Mouse (Mus musculus) limb, embryonic 14.5 days (tissue): ENCODE results near the gene Tnip1. TPM values are rescaled to one million over a fixed set of nuclear protein-coding genes. Genes with fewer than 3 reads are reported as not detected.

Source experiments
- ATAC-seq: fragments of 200-750 bp; cut with Nextera tagmentation; 2 replicates; pipeline ENCODE4 v1.8.0; 2017; ENCODE audit warnings: low read depth, moderate number of reproducible peaks, moderate TSS enrichment; ENCODE audit not compliant: low FRiP score
- DNase-seq: peaks from one replicate; pipeline ENCODE4 v3.0.0-alpha.2; 2015; ENCODE audit warnings: low spot score
- H3K27ac ChIP-seq: fragments of 300-500 bp; sonication (generic); replicated peaks from 2 replicates; pipeline ENCODE4 v1.5.1; 2014; ENCODE audit warnings: low read depth, mild to moderate bottlenecking, low read length, moderate library complexity, mixed read lengths
- H3K27me3 ChIP-seq: fragments of 300-500 bp; sonication (generic); 2 replicates; pipeline ENCODE4 v1.6.1; 2014; ENCODE audit warnings: low read length, mixed read lengths; ENCODE audit not compliant: control insufficient read depth, insufficient read depth
- H3K36me3 ChIP-seq: fragments of 300-500 bp; sonication (generic); 2 replicates; pipeline ENCODE4 v1.6.1; 2014; ENCODE audit warnings: mild to moderate bottlenecking, low read length, moderate library complexity, mixed read lengths; ENCODE audit not compliant: control insufficient read depth, insufficient read depth
- H3K4me1 ChIP-seq: fragments of 300-500 bp; sonication (generic); 2 replicates; pipeline ENCODE4 v1.6.1; 2014; ENCODE audit warnings: antibody characterized with exemption, low read length, mixed read lengths; ENCODE audit not compliant: control insufficient read depth, insufficient read depth
- H3K4me2 ChIP-seq: fragments of 300-500 bp; sonication (generic); replicated peaks from 2 replicates; pipeline ENCODE4 v1.6.1; 2014; ENCODE audit warnings: low read depth, mild to moderate bottlenecking, low read length, moderate library complexity; ENCODE audit not compliant: severe bottlenecking
- H3K4me3 ChIP-seq: fragments of 300-500 bp; sonication (generic); replicated peaks from 2 replicates; pipeline ENCODE4 v1.5.1; 2014; ENCODE audit warnings: low read length
- H3K9ac ChIP-seq: fragments of 300-500 bp; sonication (generic); 2 replicates; pipeline ENCODE4 v1.6.1; 2014; ENCODE audit warnings: mild to moderate bottlenecking, low read depth, low read length, moderate library complexity; ENCODE audit not compliant: severe bottlenecking
- H3K9me3 ChIP-seq: fragments of 300-500 bp; sonication (generic); 2 replicates; pipeline ENCODE4 v1.6.1; 2016; ENCODE audit warnings: low read length; ENCODE audit not compliant: control insufficient read depth
- POLR2A ChIP-seq: fragments of 200-500 bp; IDR thresholded peaks from 2 replicates; pipeline ENCODE4 v1.8.0; 2012; ENCODE audit warnings: inconsistent platforms, mild to moderate bottlenecking, moderate library complexity, borderline replicate concordance; ENCODE audit not compliant: insufficient read depth, insufficient read length; ENCODE audit errors: extremely low read depth
- WGBS: fragments of 180-500 bp; shearing (Covaris S2); extraction: QIAGEN DNeasy Blood & Tissue Kit; methylation state at CpG from one replicate; pipeline ENCODE4 v1.1.7; 2014; 5-methylcytosine and 5-hydroxymethylcytosine counted together
- polyA plus RNA-seq, 2 experiments: library from polyadenylated mRNA; depleted of rRNA in 1 of 2; stranded (reverse) in 1 of 2; unstranded in 1 of 2; fragments of >200 nt; fragmentation: Nextera tagmentation in 1 of 2; extraction: Ambion mirVana in 1 of 2; gene quantifications; 2 replicates each; pipeline versions ENCODE4 v1.2.1 to v1.2.3; 2012 to 2014

Gene Tnip1
- polyA plus RNA-seq, 2 experiments = 20.0 to 21.6 TPM

DNA sequence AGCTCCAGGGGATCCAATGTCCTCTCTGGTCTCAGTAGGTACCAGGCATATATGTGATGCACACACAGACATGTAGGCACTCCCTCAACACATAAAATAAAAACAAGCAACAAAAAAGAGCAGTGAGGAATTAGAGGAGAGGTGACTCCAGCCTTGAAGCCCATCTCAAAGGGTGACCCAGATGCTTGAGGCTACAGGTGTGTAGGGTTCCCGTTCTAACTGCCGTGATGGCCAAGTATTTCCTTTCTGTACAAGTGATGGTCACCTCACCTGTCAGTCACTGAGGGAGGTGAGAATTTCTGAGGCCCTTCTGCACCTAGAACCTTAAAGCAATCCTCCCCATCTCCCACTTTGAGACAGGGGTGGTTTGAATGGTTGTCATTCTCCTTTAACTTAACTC is 13.6 kb upstream of the Tnip1 start:
- Histone ChIP-seq H3K4me3 (no peak overlapping the region), H3K9ac (no peak overlapping the region), H3K27ac (no peak overlapping the region), H3K9me3 (no peaks in the 10 kb centered on the region), H3K36me3 (peaks cover 37% of the 10 kb centered on the region), H3K4me1 (peaks cover 2% of the 10 kb centered on the region), H3K4me2 (no peak overlapping the region), H3K27me3 (no peaks in the 10 kb centered on the region)
- WGBS = 89% methylated on average over 2 of the region's 2 CpGs
- ATAC-seq = no peak
- no peak for DNase-seq
- TF ChIP-seq POLR2A = no peak

DNA sequence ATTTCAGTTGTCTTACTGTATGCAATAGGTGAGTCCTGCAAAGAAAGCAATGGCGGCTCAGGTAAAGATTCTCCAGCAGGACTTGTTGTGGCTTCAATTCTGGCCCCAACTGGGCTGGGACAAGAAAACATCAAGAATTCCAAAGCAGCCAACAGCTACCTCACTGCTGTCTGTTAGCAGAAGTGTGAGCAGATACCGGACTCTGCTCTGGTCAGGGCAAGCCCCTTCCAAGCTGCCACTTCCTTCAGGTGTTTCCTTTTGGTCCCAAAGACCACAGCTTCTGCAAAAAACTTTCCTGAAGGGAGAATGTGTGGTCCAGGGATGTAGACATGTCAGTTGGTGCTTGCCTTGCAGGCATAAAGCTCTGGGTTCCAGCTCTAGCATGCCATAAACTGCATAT is 13.0 kb upstream of the Tnip1 start:
- Histone ChIP-seq H3K27ac (no peak overlapping the region), H3K4me2 (no peak overlapping the region), H3K27me3 (no peaks in the 10 kb centered on the region), H3K9ac (no peak overlapping the region), H3K36me3 (peaks cover 32% of the 10 kb centered on the region), H3K4me1 (peaks cover 2% of the 10 kb centered on the region), H3K9me3 (no peaks in the 10 kb centered on the region), H3K4me3 (no peak overlapping the region)
- WGBS = 86% methylated on average over 2 of the region's 2 CpGs
- DNase-seq (no peak), ATAC-seq (no peak)
- TF ChIP-seq POLR2A = no peak

DNA sequence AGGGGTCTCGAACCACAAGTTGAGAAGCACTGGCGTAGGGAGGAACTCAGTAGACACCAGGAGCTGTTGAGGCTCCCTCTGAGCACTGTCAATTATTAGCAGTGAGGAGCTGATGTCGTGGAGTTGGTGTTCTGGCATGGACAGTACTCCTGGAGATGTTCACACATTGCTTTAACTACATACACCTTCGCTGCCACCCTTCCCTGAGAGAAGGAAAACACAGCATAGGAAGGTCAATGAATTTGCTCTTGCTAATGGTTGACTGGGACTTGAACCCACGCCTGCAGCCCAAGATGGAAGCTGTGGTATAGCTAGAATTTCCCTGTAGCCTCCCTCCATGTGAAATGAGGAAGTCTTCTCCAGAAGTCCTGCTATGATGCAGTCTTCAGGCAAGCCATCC is 12.6 kb upstream of the Tnip1 start:
- WGBS = 92% methylated on average over 5 of the region's 5 CpGs
- Histone ChIP-seq H3K27ac (no peak overlapping the region), H3K4me1 (peaks cover 2% of the 10 kb centered on the region), H3K9me3 (no peaks in the 10 kb centered on the region), H3K27me3 (no peaks in the 10 kb centered on the region), H3K4me3 (no peak overlapping the region), H3K9ac (no peak overlapping the region), H3K36me3 (peaks cover 27% of the 10 kb centered on the region), H3K4me2 (no peak overlapping the region)
- ATAC-seq (no peak), DNase-seq (no peak)
- TF ChIP-seq POLR2A = no peak

- Histone ChIP-seq H3K4me2 (no peak overlapping the region), H3K4me3 (no peak overlapping the region), H3K9me3 (no peaks in the 10 kb centered on the region), H3K36me3 (peaks cover 20% of the 10 kb centered on the region), H3K27me3 (no peaks in the 10 kb centered on the region), H3K4me1 (peaks cover 2% of the 10 kb centered on the region), H3K9ac (no peak overlapping the region), H3K27ac (no peak overlapping the region)
- ATAC-seq = no peak
- WGBS = 87% methylated on average over 4 of the region's 4 CpGs
- DNase-seq = no peak
- TF ChIP-seq POLR2A = no peak
Measured at GRCm38 (mm10) chr11:54974639-54975038, 11.9 kb upstream of the Tnip1 start.

- TF ChIP-seq POLR2A = no peak
- Histone ChIP-seq H3K4me3 (no peak overlapping the region), H3K4me1 (peaks cover 2% of the 10 kb centered on the region), H3K27ac (no peak overlapping the region; the same call in 1 of the 2 replicates), H3K27me3 (no peaks in the 10 kb centered on the region), H3K9ac (no peak overlapping the region), H3K9me3 (no peaks in the 10 kb centered on the region), H3K36me3 (peaks cover 10% of the 10 kb centered on the region), H3K4me2 (no peak overlapping the region)
- 60% methylated on average over 8 of the region's 8 CpGs for WGBS
- DNase-seq (peak; percentile 65), ATAC-seq (peak; percentile 69)
Measured at GRCm38 (mm10) chr11:54973481-54974212, 10.9 kb upstream of the Tnip1 start.
